Mouse (Mus musculus): ENCODE measurements around the gene Tmc2. TPM values are rescaled to one million over a fixed set of nuclear protein-coding genes. Genes with fewer than 3 reads are reported as not detected.

The Tmc2 gene
- polyA plus RNA-seq, 1 experiment from 2014 or later, result not detected

DNA sequence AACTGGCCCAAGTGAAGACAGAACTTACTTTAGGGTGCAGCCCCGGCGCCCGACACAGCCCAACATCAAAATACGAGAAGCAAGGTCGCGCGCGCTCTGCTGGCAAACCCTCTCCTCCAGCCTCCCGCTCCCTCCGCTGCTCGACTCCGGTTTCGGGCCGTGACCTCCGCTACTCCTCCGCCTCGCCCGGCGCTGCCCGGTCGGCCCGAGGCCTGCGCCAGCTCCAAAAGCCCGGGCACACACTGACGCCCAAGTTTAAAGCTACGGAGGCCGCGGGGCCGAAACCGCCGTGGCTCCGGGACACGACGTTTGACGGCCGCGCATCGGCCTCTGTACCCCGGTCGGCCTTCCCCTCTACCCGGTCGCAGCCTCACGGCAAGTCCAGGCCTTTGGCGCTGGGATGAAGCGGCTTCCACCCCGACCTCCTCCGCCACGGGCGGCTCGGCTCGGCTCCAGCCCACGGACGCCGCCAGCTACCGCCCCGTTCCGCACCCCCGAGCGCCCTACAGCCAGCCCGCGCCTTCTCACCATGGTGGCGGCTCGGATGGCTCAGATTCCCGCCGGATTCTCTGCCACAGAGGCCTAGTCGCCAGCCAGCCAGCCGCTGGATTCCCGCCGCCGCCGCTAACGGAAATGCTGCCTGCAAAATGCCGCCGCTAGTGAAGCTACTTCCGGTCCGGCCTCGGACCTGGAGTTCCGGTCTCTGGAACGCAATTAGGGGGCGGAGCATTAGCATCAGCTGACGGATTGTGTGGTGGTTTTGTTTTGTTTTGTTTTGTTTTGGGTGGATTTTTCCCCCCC is 16.1 kb upstream of the Tmc2 start, which contains the start of gene Snrpb:
TSS of gene Snrpb (minus strand) at position 698 of the 801 bp plus-strand sequence.
- H3K27me3 ChIP-seq (ENCODE audit: low read depth, poor library complexity, severe bottlenecking), result no peaks in the 10 kb centered on the region
- H3K36me3 ChIP-seq, result peaks cover 34% of the 10 kb centered on the region
- no peaks in the 10 kb centered on the region for H3K9me3 ChIP-seq (replicated peaks)
- under 1% methylated on average over 81 of the region's 81 CpGs for WGBS
- peaks cover 25% of the 10 kb centered on the region for H3K4me1 ChIP-seq
- H3K27ac ChIP-seq (replicated peaks), result peak within 1 kb of the TSS; percentile 99
- peak; percentile 90 for DNase-seq (ENCODE audit: low spot score)
- H3K4me3 ChIP-seq, result peak within 1 kb of the TSS; percentile 100

DNA sequence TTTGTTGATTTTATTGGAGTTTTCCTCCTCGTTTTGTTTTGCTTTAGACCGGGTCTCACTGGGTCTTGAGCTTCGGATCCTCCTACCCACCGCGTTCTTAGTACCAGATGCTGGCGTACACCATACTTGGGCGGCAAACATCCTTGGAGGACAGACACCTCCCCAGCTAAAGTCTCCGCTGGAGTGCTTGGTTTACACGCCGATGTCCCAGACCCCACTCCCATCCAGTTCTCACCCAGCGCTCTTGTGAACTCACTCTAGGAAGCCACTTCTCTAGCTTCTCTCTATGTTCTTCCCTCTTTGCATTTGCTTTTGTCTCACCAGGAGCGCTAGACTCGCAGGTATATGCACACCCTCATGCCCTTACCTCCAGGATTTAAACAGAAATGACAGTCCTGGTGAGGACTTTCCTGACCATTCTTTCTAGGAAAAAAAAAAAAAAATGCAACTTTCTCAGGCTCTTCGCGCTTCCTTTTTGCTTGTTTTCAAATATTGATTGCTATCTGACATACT is 15.4 kb upstream of the Tmc2 start:
- Histone ChIP-seq H3K27ac (replicated peaks) (peak overlapping the region; percentile 99), H3K4me3 (peak overlapping the region; percentile 100), H3K36me3 (peaks cover 27% of the 10 kb centered on the region), H3K27me3 (ENCODE audit: low read depth, poor library complexity, severe bottlenecking) (no peaks in the 10 kb centered on the region), H3K9me3 (replicated peaks) (no peaks in the 10 kb centered on the region), H3K4me1 (peaks cover 25% of the 10 kb centered on the region)
- no peak for DNase-seq (ENCODE audit: low spot score)
- 1% methylated on average over 15 of the region's 15 CpGs for WGBS

DNA sequence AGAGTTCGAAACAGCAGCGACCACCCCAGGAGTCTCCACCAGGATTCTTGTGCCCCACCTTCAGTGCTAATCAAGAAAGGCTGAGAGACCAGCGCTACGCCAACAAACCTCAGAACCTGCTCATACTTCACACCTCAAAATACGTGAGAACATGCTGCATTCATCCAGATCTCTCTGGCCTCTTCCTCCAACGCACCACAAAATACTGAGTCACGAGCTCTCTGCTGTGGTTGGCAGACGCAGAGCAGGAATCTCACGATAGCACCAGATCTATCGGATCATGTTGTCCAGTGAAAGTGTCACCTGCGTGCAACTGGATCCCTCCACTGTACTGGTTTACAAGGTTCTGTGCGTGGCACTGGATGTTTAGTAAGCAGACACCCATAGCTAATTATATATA is 6.6 kb upstream of the Tmc2 start:
- Histone ChIP-seq H3K4me1 (no peaks in the 10 kb centered on the region), H3K27ac (replicated peaks) (no peak overlapping the region), H3K27me3 (ENCODE audit: low read depth, poor library complexity, severe bottlenecking) (no peaks in the 10 kb centered on the region), H3K9me3 (replicated peaks) (peaks cover 7% of the 10 kb centered on the region; the same call in 1 of the 2 replicates), H3K4me3 (no peak overlapping the region), H3K36me3 (no peaks in the 10 kb centered on the region)
- DNase-seq (ENCODE audit: low spot score), result no peak
- WGBS, result 90% methylated on average over 12 of the region's 12 CpGs

DNA sequence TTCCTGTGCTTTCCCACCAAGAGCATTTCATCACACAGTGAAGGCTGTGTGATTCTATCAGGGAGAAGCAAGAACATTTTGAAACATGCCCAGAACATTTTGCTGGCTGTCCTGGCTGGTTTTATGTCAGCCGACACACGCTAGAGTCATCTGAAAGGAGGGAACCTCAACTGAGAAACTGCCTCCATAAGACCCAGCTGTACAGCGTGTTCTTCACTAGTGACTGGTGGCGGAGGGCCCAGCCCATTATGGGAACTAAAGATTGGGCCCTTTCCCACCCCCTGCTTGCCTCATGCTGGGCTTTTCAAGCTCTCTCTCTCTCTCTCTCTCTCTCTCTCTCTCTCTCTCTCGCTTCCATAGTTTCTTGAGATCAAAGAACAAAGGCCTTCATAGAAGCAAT is 6.0 kb downstream of the Tmc2 start:
- H3K4me3 ChIP-seq, result no peak overlapping the region
- no peaks in the 10 kb centered on the region for H3K27me3 ChIP-seq (ENCODE audit: low read depth, poor library complexity, severe bottlenecking)
- WGBS, result 73% methylated on average over 5 of the region's 5 CpGs
- DNase-seq (ENCODE audit: low spot score), result no peak
- 0 out of 2 replicates have a peak, but pooled peaks cover 2% of the 10 kb centered on the region for H3K9me3 ChIP-seq (replicated peaks)
- H3K4me1 ChIP-seq, result no peaks in the 10 kb centered on the region
- no peaks in the 10 kb centered on the region for H3K36me3 ChIP-seq
- H3K27ac ChIP-seq (replicated peaks), result no peak overlapping the region

DNA sequence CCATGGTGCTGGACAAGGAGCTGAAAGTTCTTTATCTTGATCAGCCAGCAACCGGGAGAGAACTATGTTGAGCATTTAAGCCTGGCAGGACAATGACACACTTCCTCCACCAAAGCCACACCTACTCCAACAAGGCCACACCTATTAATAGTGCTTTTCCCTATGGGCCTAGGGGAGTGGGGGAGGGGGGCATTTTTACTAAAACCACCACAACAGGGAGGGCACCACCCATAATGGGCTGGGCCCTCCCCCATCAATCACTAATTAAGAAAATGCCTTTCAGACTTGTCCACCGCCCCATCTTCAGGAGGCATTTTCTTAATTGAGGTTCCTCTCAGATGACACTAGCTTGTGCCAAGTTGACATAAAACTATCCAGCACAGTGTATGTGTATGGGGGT is 12.4 kb downstream of the Tmc2 start:
- WGBS, result 93% methylated on average over 2 of the region's 2 CpGs
- no peak for DNase-seq (ENCODE audit: low spot score)
- Histone ChIP-seq H3K27me3 (ENCODE audit: low read depth, poor library complexity, severe bottlenecking) (no peaks in the 10 kb centered on the region), H3K4me3 (no peak overlapping the region), H3K36me3 (no peaks in the 10 kb centered on the region), H3K9me3 (replicated peaks) (no peaks in the 10 kb centered on the region), H3K27ac (replicated peaks) (no peak overlapping the region), H3K4me1 (no peaks in the 10 kb centered on the region)

DNA sequence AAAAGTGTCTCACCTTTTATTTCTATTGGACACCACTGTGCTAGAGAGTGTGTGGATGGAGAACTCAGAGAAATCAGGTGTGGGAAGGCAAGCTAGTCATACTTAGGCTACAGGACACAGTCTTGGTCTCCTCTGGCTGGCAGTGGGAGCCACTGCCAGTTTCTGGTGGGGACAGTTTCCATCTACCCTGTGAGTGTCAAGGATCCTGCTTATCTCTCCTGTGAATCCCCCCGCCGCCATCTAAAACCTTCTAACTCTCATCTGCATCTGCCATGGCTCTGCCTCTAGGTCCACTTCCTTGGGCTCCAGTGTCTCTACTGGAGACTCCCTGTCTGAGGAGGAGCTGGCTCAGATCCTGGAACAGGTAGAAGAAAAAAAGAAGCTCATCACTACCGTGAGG is 13.0 kb downstream of the Tmc2 start:
- Histone ChIP-seq H3K27ac (replicated peaks) (no peak overlapping the region), H3K36me3 (no peaks in the 10 kb centered on the region), H3K9me3 (replicated peaks) (no peaks in the 10 kb centered on the region), H3K27me3 (ENCODE audit: low read depth, poor library complexity, severe bottlenecking) (no peaks in the 10 kb centered on the region), H3K4me3 (no peak overlapping the region), H3K4me1 (no peaks in the 10 kb centered on the region)
- peak; percentile 16 for DNase-seq (ENCODE audit: low spot score)
- 89% methylated on average over 3 of the region's 3 CpGs for WGBS

DNA sequence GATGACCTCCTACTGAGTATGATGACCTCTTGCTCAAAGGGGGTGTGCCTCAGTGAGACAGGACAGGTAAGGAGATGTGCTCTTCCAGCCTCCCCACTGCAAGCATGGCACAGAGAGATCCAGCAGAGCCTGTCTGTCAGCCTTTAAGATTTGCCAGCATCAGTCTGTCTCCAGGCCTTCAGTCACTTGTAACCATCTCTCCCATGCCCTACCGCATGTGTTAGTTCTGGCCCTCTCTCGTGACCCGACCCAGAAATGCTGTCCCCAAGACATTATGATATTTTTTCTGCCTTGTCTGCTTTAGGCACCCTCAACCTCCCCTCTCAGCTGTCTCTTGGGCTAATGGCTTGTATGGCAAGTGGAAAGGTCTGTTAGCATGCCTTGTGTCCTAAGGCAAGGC is 14.6 kb downstream of the Tmc2 start:
- Histone ChIP-seq H3K27ac (replicated peaks) (no peak overlapping the region), H3K27me3 (ENCODE audit: low read depth, poor library complexity, severe bottlenecking) (no peaks in the 10 kb centered on the region), H3K4me1 (no peaks in the 10 kb centered on the region), H3K9me3 (replicated peaks) (no peaks in the 10 kb centered on the region), H3K4me3 (no peak overlapping the region), H3K36me3 (no peaks in the 10 kb centered on the region)
- no peak for DNase-seq (ENCODE audit: low spot score)
- WGBS, result 90% methylated on average over 3 of the region's 3 CpGs

DNA sequence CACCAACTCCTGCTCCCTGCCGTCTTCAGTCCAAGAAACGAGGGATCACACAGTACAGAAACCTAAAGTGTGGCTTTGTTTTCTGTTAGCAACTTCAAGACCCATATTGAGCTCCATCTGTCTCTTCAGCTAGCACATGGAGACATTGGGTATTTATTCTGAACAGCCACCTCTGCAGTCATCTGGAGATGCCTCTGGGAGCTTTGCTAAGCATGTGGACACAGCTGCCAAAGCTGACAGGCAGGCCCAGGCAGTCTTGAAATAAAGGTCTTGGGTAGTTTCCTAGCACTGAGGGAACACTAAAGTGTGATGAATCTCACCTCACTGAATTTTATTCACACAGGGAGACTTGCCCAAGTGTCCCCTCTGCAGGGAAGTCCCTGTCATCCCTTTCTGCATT is 16.6 kb downstream of the Tmc2 start:
- Histone ChIP-seq H3K4me1 (no peaks in the 10 kb centered on the region), H3K27ac (replicated peaks) (no peak overlapping the region), H3K4me3 (no peak overlapping the region), H3K9me3 (replicated peaks) (no peaks in the 10 kb centered on the region), H3K27me3 (ENCODE audit: low read depth, poor library complexity, severe bottlenecking) (no peaks in the 10 kb centered on the region), H3K36me3 (no peaks in the 10 kb centered on the region)
- 89% methylated on average over 2 of the region's 2 CpGs for WGBS
- DNase-seq (ENCODE audit: low spot score), result no peak

DNA sequence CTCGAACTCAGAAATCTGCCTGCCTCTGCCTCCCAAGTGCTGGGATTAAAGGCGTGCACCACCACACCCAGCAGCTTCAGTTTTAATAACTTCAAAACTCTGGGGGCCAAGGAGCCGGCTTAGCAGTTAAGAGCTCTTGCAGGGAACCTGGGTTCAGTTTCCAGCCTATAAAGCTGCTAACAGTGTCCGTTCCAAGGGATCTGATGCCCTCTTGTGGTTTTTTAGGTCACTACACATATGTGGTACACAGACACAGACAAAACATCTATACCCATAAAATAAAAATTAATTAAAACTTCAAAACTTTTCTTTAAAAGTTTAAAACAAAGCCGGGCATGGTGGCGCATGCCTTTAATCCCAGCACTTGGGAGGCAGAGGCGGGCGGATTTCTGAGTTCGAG is 51.9 kb downstream of the Tmc2 start:
- 50% methylated on average over 9 of the region's 9 CpGs for WGBS
- no peaks in the 10 kb centered on the region for H3K9me3 ChIP-seq (replicated peaks)
- H3K27me3 ChIP-seq (ENCODE audit: low read depth, poor library complexity, severe bottlenecking), result no peaks in the 10 kb centered on the region
- H3K27ac ChIP-seq (replicated peaks), result no peak overlapping the region
- no peaks in the 10 kb centered on the region for H3K36me3 ChIP-seq
- H3K4me1 ChIP-seq, result no peaks in the 10 kb centered on the region
- peak; percentile 34 for DNase-seq (ENCODE audit: low spot score)
- no peak overlapping the region for H3K4me3 ChIP-seq

DNA sequence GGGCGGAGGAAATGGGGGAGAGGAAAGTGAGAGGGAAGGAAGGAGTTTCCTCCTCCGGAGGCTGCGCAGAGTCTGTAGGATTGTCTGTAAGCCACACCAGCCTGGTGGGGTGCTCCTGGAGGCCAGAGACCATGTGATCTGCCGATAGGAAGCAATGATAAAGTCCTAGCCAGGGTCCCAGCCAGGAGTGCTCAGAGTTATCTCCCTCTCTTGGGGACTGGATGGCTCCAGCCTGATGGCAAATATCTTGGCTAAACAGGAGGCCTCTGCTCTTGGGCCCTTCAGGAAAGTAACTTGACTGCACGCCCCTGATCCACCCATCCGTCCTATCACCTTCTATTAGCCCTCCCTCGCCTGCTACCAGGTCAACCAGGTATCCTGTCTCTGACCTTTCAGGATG is 53.2 kb downstream of the Tmc2 start:
- H3K27me3 ChIP-seq (ENCODE audit: low read depth, poor library complexity, severe bottlenecking), result no peaks in the 10 kb centered on the region
- no peaks in the 10 kb centered on the region for H3K4me1 ChIP-seq
- 83% methylated on average over 7 of the region's 7 CpGs for WGBS
- DNase-seq (ENCODE audit: low spot score), result no peak
- H3K9me3 ChIP-seq (replicated peaks), result no peaks in the 10 kb centered on the region
- H3K4me3 ChIP-seq, result no peak overlapping the region
- H3K27ac ChIP-seq (replicated peaks), result no peak overlapping the region
- no peaks in the 10 kb centered on the region for H3K36me3 ChIP-seq

DNA sequence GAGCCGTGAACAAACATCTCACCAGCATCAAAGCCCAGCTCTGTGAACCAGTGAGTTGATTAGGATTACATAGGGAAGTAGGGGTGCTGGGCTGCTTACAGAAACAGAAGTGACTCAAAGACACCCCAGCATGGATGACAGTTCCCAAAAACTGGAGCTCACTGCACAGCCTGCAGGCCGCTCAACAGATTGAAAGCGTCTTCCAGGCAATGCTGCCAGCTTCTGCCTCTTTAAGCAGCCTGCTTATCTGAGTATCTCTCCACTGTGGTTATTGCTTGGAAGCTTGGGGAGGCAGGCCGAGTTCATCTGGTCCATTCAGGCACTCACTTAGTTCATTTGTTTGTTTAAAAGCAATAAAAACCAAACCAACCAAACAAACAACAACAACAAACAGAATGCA is 61.8 kb downstream of the Tmc2 start:
- no peak overlapping the region for H3K4me3 ChIP-seq
- WGBS, result 89% methylated on average over 4 of the region's 4 CpGs
- DNase-seq (ENCODE audit: low spot score), result no peak
- no peaks in the 10 kb centered on the region for H3K4me1 ChIP-seq
- H3K27me3 ChIP-seq (ENCODE audit: low read depth, poor library complexity, severe bottlenecking), result no peaks in the 10 kb centered on the region
- no peak overlapping the region for H3K27ac ChIP-seq (replicated peaks)
- H3K36me3 ChIP-seq, result no peaks in the 10 kb centered on the region
- H3K9me3 ChIP-seq (replicated peaks), result no peaks in the 10 kb centered on the region

DNA sequence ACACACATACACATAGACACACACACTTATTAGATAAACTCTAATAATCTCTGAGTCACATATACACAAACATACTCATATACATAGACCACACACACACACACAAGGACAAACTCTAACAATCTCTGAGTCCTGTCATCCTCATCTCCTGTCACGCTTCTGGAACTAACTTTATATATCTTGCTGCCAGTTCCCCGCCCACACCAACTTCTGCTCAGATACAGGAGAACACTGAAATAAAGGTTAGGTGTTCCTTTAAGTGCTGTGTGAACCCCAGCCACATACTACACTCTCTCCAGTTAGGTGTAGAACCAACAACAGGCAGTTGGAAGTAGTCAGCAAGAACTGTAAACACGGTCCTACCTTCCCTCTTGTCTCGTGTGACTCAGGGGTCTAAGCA is 65.8 kb downstream of the Tmc2 start:
- DNase-seq (ENCODE audit: low spot score), result no peak
- H3K4me3 ChIP-seq, result no peak overlapping the region
- WGBS, result 92% methylated on average over 4 of the region's 4 CpGs
- no peaks in the 10 kb centered on the region for H3K36me3 ChIP-seq
- H3K4me1 ChIP-seq, result no peaks in the 10 kb centered on the region
- H3K27ac ChIP-seq (replicated peaks), result no peak overlapping the region
- H3K9me3 ChIP-seq (replicated peaks), result no peaks in the 10 kb centered on the region
- H3K27me3 ChIP-seq (ENCODE audit: low read depth, poor library complexity, severe bottlenecking), result no peaks in the 10 kb centered on the region

DNA sequence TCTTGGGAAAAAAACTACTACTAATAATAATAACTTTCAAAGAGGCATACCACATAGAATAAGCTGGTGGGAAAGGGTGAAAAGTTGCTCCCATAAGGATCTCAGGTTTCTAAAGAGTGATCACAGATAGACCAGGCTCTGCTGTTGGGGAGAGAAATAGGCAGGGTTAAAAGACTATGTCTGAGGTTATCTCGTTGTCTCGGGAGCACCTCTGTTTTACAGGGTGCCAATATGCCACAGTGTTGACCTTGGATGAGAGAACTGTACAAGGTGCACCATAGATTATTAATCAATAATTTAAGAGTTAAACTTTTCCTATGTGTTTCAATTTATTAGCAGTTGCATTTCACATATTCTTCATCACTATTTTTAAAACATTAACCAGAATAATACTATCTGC is 66.9 kb downstream of the Tmc2 start:
- Histone ChIP-seq H3K36me3 (no peaks in the 10 kb centered on the region), H3K4me1 (no peaks in the 10 kb centered on the region), H3K27ac (replicated peaks) (no peak overlapping the region), H3K27me3 (ENCODE audit: low read depth, poor library complexity, severe bottlenecking) (no peaks in the 10 kb centered on the region), H3K4me3 (no peak overlapping the region), H3K9me3 (replicated peaks) (no peaks in the 10 kb centered on the region)
- DNase-seq (ENCODE audit: low spot score), result no peak
- 91% methylated on average over 2 of the region's 2 CpGs for WGBS

Data from midbrain, embryonic 10.5 days (tissue).